8 mouse cellular contexts compared by ENCODE assay signal in the genomic region with DNA sequence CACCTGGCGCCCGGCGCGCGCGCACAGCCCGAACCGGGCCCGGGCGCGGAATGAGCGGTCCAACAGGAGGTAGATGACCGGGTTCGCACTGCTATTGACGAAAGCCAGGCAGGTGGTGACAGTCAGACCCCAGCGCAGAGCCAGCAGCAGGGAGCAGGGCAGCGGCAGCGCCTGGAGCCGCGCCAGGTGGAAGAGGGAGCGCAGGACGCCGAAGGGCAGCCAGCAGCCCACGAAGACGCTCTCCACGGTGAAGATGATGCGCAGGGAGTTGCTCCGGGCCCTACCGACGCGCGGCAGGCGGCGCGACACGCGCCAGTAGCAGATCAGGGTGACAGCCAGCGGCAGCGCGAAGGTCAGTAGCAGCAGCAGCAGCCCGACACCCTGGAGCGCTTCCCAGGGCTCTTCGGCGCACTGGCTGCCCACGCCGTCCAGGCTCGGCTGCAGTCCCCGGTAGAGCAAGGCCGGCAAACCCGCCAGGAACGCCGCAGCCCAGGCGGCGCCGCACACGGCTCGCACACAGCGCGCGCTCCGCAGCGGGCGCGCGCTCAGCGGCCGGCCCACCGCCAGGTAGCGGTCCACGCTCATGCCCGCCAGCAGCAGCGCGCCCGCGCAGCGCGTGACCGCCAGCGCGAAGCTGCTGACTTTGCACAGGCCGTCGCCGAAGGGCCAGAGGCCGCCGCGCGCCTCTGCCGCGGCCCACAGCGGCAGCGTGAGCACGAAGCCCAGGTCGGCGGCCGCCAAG. TPM values are rescaled to one million over a fixed set of nuclear protein-coding genes. Genes with fewer than 3 reads are reported as not detected.
DNase-seq lines count a peak whose midpoint lies in the region; ATAC-seq and TF ChIP-seq lines count a peak whose summit lies in the region.

No protein-coding gene starts in this region.

- ATAC-seq in hindbrain, embryonic 15.5 days (ENCODE audit: low FRiP score, low read depth) = peak; percentile 85
- ATAC-seq in megakaryocyte progenitor cell, adult 5-6 weeks (replicated peaks; ENCODE audit: poor library complexity) = peak; percentile 9; the same call in 1 of the 2 replicates
- no peak for ATAC-seq in monocyte, adult 5-6 weeks (replicated peaks; ENCODE audit: insufficient number of reproducible peaks, low FRiP score, low TSS enrichment, poor library complexity, severe bottlenecking)

- peaks cover 21% of the 10 kb centered on the region for H3K4me1 ChIP-seq in hindbrain, embryonic 15.5 days (replicated peaks)

- H3K9ac ChIP-seq in hindbrain, embryonic 15.5 days = peak overlapping the region; percentile 56

- no peaks in the 10 kb centered on the region for H3K36me3 ChIP-seq in hindbrain, embryonic 15.5 days

- H3K27ac ChIP-seq in gastrocnemius, adult 2 months = peak overlapping the region; percentile 65
- H3K27ac ChIP-seq in hindbrain, embryonic 15.5 days (replicated peaks) = peak overlapping the region; percentile 72
- peak overlapping the region; percentile 90 for H3K27ac ChIP-seq in left cerebral cortex, adult 2 months

- peak; percentile 34 to 40 for DNase-seq in adrenal gland, adult 18-20 months (ENCODE audit: low spot score in 2 of 2)
- DNase-seq in cerebellum, postnatal 36 days = peak; percentile 83 to 89
- peak; percentile 90 for DNase-seq in gastrocnemius, adult 2 months
- peak; percentile 77 to 79 for DNase-seq in left cerebral cortex, adult 2 months (ENCODE audit: extremely low spot score in 1 of 2, low spot score in 2 of 2)
- peak; percentile 51 to 58 for DNase-seq in right cerebral cortex, postnatal 36 days (ENCODE audit: low spot score in 2 of 2)

- peaks cover 22% of the 10 kb centered on the region for H3K27me3 ChIP-seq in hindbrain, embryonic 15.5 days

- intact Hi-C loops in gastrocnemius, adult 2 months (cut with DNase I) = no loop called here
- intact Hi-C loops in left cerebral cortex, adult 2 months (cut with DNase I) = loop anchor here (2.0 kb wide), 1 partner anchor 211 kb away; no protein-coding TSS in a partner anchor

- TF ChIP-seq CTCF in gastrocnemius, adult 2 months (IDR thresholded peaks at IDR 0.05) = no peak
- TF ChIP-seq CTCF in left cerebral cortex, adult 2 months (IDR thresholded peaks at IDR 0.05) = no peak

- peak overlapping the region; percentile 74 for H3K4me2 ChIP-seq in hindbrain, embryonic 15.5 days

- no peaks in the 10 kb centered on the region for H3K9me3 ChIP-seq in hindbrain, embryonic 15.5 days

- H3K4me3 ChIP-seq in gastrocnemius, adult 2 months = peak overlapping the region; percentile 70
- peak overlapping the region; percentile 57 for H3K4me3 ChIP-seq in hindbrain, embryonic 15.5 days
- peak overlapping the region; percentile 63 for H3K4me3 ChIP-seq in left cerebral cortex, adult 2 months

- WGBS in hindbrain, embryonic 15.5 days = under 1% methylated on average over 95 of the region's 95 CpGs

RNA-seq across cellular contexts. Expression of a gene that starts 0.6 kb away (rescaled TPM):
- total RNA-seq in adrenal gland, adult 18-20 months (2021) = not detected
- total RNA-seq in gastrocnemius, adult 2 months (2021) = not detected
- 1.1 TPM in 2 replicates for polyA plus RNA-seq in hindbrain, embryonic 15.5 days (2015; fragmentation: Nextera tagmentation; extraction: Ambion mirVana)
- total RNA-seq in left cerebral cortex, adult 2 months (2021) = 1 to 10 TPM; 5.6 to 6.3 TPM
- total RNA-seq in megakaryocyte progenitor cell, adult 5-6 weeks (2015) = not detected in 2 replicates
- total RNA-seq in megakaryocyte progenitor cell, adult 5-6 weeks (2017) = not detected in 2 replicates
- not detected in 3 replicates for total RNA-seq in monocyte, adult 5-6 weeks (2017)

RNA-seq across cellular contexts. Expression of a gene that starts 26.0 kb away (rescaled TPM):
- under 1 TPM in 1 of 2 experiments, not detected in 1; 0.29 TPM for total RNA-seq in adrenal gland, adult 18-20 months (2021)
- not detected for total RNA-seq in gastrocnemius, adult 2 months (2021)
- 3.3 and 3.4 TPM in 2 replicates for polyA plus RNA-seq in hindbrain, embryonic 15.5 days (2015; fragmentation: Nextera tagmentation; extraction: Ambion mirVana)
- 1 to 10 TPM; 2.2 to 3.0 TPM for total RNA-seq in left cerebral cortex, adult 2 months (2021)
- total RNA-seq in megakaryocyte progenitor cell, adult 5-6 weeks (2015) = not detected in 2 replicates
- not detected in 2 replicates for total RNA-seq in megakaryocyte progenitor cell, adult 5-6 weeks (2017)
- total RNA-seq in monocyte, adult 5-6 weeks (2017) = not detected in 3 replicates

RNA-seq across cellular contexts. Expression of a gene that starts 47.4 kb away (rescaled TPM):
- total RNA-seq in adrenal gland, adult 18-20 months (2021) = not detected
- not detected for total RNA-seq in gastrocnemius, adult 2 months (2021)
- polyA plus RNA-seq in hindbrain, embryonic 15.5 days (2015; fragmentation: Nextera tagmentation; extraction: Ambion mirVana) = not detected in 2 replicates
- 1 to 10 TPM; 1.2 to 1.8 TPM for total RNA-seq in left cerebral cortex, adult 2 months (2021)
- total RNA-seq in megakaryocyte progenitor cell, adult 5-6 weeks (2015) = not detected in 2 replicates
- total RNA-seq in megakaryocyte progenitor cell, adult 5-6 weeks (2017) = not detected in 2 replicates
- 0.32 TPM in 1 of 3 replicates, not detected in the others for total RNA-seq in monocyte, adult 5-6 weeks (2017)

Comparison
In these comparisons a context has a peak if more than half of its experiments do, and no peak if none do; other contexts are left out.
1. DNase-seq: peak in every context shown above with its lines; median percentile 90 in gastrocnemius, adult 2 months; 86 in cerebellum, postnatal 36 days; 78 in left cerebral cortex, adult 2 months; 54 in right cerebral cortex, postnatal 36 days; 37 in adrenal gland, adult 18-20 months.